Mouse (Mus musculus): Measurements from ENCODE around the gene Gm27021.

Gene Gm27021

GRCm38 (mm10) chr8:120567731-120568130 is 100.1 kb downstream of the Gm27021 start:
- DNase-seq (ENCODE audit: low spot score in 2 of 2), result no peak

- DNase-seq (ENCODE audit: low spot score in 2 of 2), result no peak
These were observed 101.2 kb downstream of the Gm27021 start for GRCm38 (mm10) chr8:120566681-120567080.

- DNase-seq (ENCODE audit: low spot score in 2 of 2), result no peak
These were observed 102.6 kb downstream of the Gm27021 start for GRCm38 (mm10) chr8:120565151-120565711.

- peak; percentile 71 to 76 for DNase-seq (ENCODE audit: low spot score in 2 of 2)
These were observed 103.7 kb downstream of the Gm27021 start for GRCm38 (mm10) chr8:120563851-120564837.

GRCm38 (mm10) chr8:120563348-120563724 is 104.5 kb downstream of the Gm27021 start:
- no peak for DNase-seq (ENCODE audit: low spot score in 2 of 2)

- no peak for DNase-seq (ENCODE audit: low spot score in 2 of 2)
These were observed 105.1 kb downstream of the Gm27021 start for GRCm38 (mm10) chr8:120562680-120563347.

GRCm38 (mm10) chr8:120561539-120562435 is 106.1 kb downstream of the Gm27021 start:
- no peak for DNase-seq (ENCODE audit: low spot score in 2 of 2)

GRCm38 (mm10) chr8:120560535-120560934 is 107.3 kb downstream of the Gm27021 start:
- DNase-seq (ENCODE audit: low spot score in 2 of 2), result no peak

GRCm38 (mm10) chr8:120559654-120560053 is 108.2 kb downstream of the Gm27021 start:
- no peak for DNase-seq (ENCODE audit: low spot score in 2 of 2)
